In the genomic region with DNA sequence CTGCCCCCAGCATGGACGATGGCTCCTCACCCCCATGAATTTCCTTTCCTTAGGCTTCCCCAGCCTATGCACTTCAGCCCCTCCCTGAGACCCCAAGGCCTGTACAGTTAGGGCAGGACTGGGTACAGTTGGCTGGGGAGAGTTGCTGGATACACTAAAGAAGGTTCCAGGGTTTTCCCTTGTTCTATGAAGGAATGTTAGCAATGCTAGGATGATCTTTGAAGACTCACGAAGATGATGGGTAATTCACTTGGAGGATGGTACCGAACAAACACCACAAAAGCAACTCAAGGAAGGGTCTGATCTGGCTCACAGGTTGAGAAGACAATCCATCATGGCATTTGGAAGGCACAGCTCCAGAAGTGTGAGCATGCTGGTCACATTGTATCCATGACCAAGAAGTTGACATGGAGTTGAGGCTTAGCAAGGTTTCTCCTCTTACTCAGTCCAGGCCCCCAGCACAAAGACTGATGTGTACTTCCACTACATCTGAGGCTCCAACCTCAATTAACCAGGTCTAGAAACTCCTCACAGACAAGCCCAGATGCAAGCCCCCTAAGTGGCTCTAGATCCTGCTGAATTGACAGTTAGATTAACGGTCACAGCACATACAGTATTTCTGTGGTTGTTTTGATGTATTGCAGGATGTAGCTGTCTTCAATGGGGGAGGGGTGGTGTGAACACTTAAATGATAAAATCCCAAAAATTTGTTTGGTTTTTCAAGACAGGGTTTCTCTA, we compare ENCODE assay signal across 19 mouse cellular contexts. TPM values are rescaled to one million over a fixed set of nuclear protein-coding genes. Genes with fewer than 3 reads are reported as not detected.
DNase-seq lines count a peak whose midpoint lies in the region; ATAC-seq and TF ChIP-seq lines count a peak whose summit lies in the region.
"Had no signal": no experiment of that assay in that cellular context is flagged by ENCODE, and none has a peak within 500 bp of the region (broad histone marks: within the 10 kb centered on the region; RNA-seq: fewer than 3 reads in every experiment).

No protein-coding gene starts in this region.

- no peaks in the 10 kb centered on the region for H3K4me1 ChIP-seq in lung, embryonic 16.5 days (replicated peaks; ENCODE audit: control insufficient read depth, insufficient read depth, low read length)
- H3K4me1 ChIP-seq in lung, postnatal 0 days (ENCODE audit: insufficient read depth, low read depth, low read length), result no peaks in the 10 kb centered on the region
- H3K4me1 ChIP-seq: hindbrain, embryonic 13.5 days had no signal

- TF ChIP-seq CTCF in lung, postnatal 0 days (IDR thresholded peaks at IDR 0.05), result no peak

- H3K4me2 ChIP-seq in lung, embryonic 16.5 days (ENCODE audit: low read depth, low read length), result no peak overlapping the region
- no peak overlapping the region for H3K4me2 ChIP-seq in lung, postnatal 0 days (replicated peaks; ENCODE audit: low read depth, low read length)
- H3K4me2 ChIP-seq: heart, embryonic 13.5 days; hindbrain, embryonic 13.5 days; intestine, embryonic 15.5 days; limb, embryonic 13.5 days had no signal

- H3K9ac ChIP-seq in lung, embryonic 16.5 days (ENCODE audit: low read length), result no peak overlapping the region
- H3K9ac ChIP-seq in lung, postnatal 0 days (replicated peaks; ENCODE audit: low read depth), result no peak overlapping the region
- H3K9ac ChIP-seq: forebrain, postnatal 0 days; heart, embryonic 13.5 days; hindbrain, embryonic 13.5 days; intestine, embryonic 15.5 days; limb, embryonic 13.5 days; liver, embryonic 14.5 days had no signal

- DNase-seq in lung, postnatal 0 days (ENCODE audit: low spot score), result no peak
- DNase-seq in thymus, postnatal 0 days (ENCODE audit: low spot score), result peak; percentile 85
- no peak for DNase-seq in lung, postnatal 14 days
- DNase-seq in layer of hippocampus, adult 11-12 months (ENCODE audit: low spot score), result no peak
- no peak for DNase-seq in adrenal gland, postnatal 4 days (ENCODE audit: low spot score in 2 of 2)
- DNase-seq: adrenal gland, postnatal 14 days; cerebellum, adult 11-12 months; cerebellum, postnatal 14 days; embryo, embryonic 11 days; forebrain, postnatal 0 days; kidney, postnatal 36 days had no signal

- TF ChIP-seq EP300 in lung, postnatal 0 days (IDR thresholded peaks at IDR 0.05), result no peak

- no peaks in the 10 kb centered on the region for H3K27me3 ChIP-seq in lung, embryonic 16.5 days (ENCODE audit: control insufficient read depth, insufficient read depth, low read depth, low read length)
- H3K27me3 ChIP-seq in lung, postnatal 0 days (replicated peaks; ENCODE audit: insufficient read depth, low read length), result no peaks in the 10 kb centered on the region
- H3K27me3 ChIP-seq: heart, embryonic 13.5 days; hindbrain, embryonic 13.5 days; intestine, embryonic 15.5 days; limb, embryonic 13.5 days had no signal

- H3K4me3 ChIP-seq in lung, embryonic 16.5 days (ENCODE audit: low read length), result no peak overlapping the region
- no peak overlapping the region for H3K4me3 ChIP-seq in lung, postnatal 0 days (ENCODE audit: low read depth, low read length)
- H3K4me3 ChIP-seq: heart, embryonic 13.5 days; hindbrain, embryonic 13.5 days; intestine, embryonic 15.5 days; limb, embryonic 13.5 days had no signal

- H3K27ac ChIP-seq in lung, embryonic 16.5 days (ENCODE audit: low read length), result no peak overlapping the region
- no peak overlapping the region for H3K27ac ChIP-seq in lung, postnatal 0 days (ENCODE audit: low read length)
- H3K27ac ChIP-seq: hindbrain, embryonic 13.5 days; intestine, embryonic 15.5 days; limb, embryonic 13.5 days; liver, embryonic 14.5 days; stomach, postnatal 0 days had no signal

- peak; percentile 15; the same call in 1 of the 2 replicates for ATAC-seq in lung, embryonic 16.5 days (ENCODE audit: low read depth)
- ATAC-seq in lung, postnatal 0 days, result no peak
- peak; percentile 33; the same call in 1 of the 2 replicates for ATAC-seq in granulocyte monocyte progenitor cell, adult 5-6 weeks (replicated peaks; ENCODE audit: poor library complexity, severe bottlenecking)
- ATAC-seq: forebrain, postnatal 0 days; intestine, embryonic 15.5 days had no signal

- 84% methylated on average over 4 of the region's 4 CpGs for WGBS in lung, embryonic 16.5 days
- 84% methylated on average over 4 of the region's 4 CpGs for WGBS in lung, postnatal 0 days

- no peaks in the 10 kb centered on the region for H3K9me3 ChIP-seq in lung, embryonic 16.5 days (ENCODE audit: control insufficient read depth, low read length)
- no peaks in the 10 kb centered on the region for H3K9me3 ChIP-seq in lung, postnatal 0 days (ENCODE audit: low read length)
- H3K9me3 ChIP-seq: heart, embryonic 13.5 days; hindbrain, embryonic 13.5 days; intestine, embryonic 15.5 days; limb, embryonic 13.5 days had no signal

- H3K36me3 ChIP-seq in lung, embryonic 16.5 days (ENCODE audit: control insufficient read depth, insufficient read depth, low read length), result no peaks in the 10 kb centered on the region
- H3K36me3 ChIP-seq in lung, postnatal 0 days (ENCODE audit: insufficient read depth, low read length), result no peaks in the 10 kb centered on the region
- H3K36me3 ChIP-seq: heart, embryonic 13.5 days; hindbrain, embryonic 13.5 days; intestine, embryonic 15.5 days; limb, embryonic 13.5 days had no signal

RNA-seq across cellular contexts. Expression of a gene that starts 55.8 kb away (rescaled TPM):
- 50.1 and 54.0 TPM in 2 replicates for polyA plus RNA-seq in lung, embryonic 16.5 days (2015; fragmentation: Nextera tagmentation; extraction: Ambion mirVana)
- 2.9 and 3.1 TPM in 2 replicates for polyA plus RNA-seq in lung, postnatal 0 days (2015; fragmentation: Nextera tagmentation; extraction: Ambion mirVana)
- 90.6 and 123 TPM in 2 replicates for total RNA-seq in granulocyte monocyte progenitor cell, adult 5-6 weeks (2014; fragmentation: Nextera tagmentation)
- 76.1 and 84.1 TPM in 2 replicates for total RNA-seq in granulocyte monocyte progenitor cell, adult 5-6 weeks (2017)
- 36.8 and 38.8 TPM in 2 replicates for polyA plus RNA-seq in thymus, postnatal 0 days (2015; fragmentation: Nextera tagmentation; extraction: Ambion mirVana)
- 10 to 100 TPM; 19.8 to 21.7 TPM for total RNA-seq in adrenal gland, postnatal 4 days (2021)

RNA-seq across cellular contexts. Expression of a gene that starts 55.9 kb away (rescaled TPM):
- polyA plus RNA-seq in lung, embryonic 16.5 days (2015; fragmentation: Nextera tagmentation; extraction: Ambion mirVana), result 51.7 and 54.7 TPM in 2 replicates
- 13.9 and 14.3 TPM in 2 replicates for polyA plus RNA-seq in lung, postnatal 0 days (2015; fragmentation: Nextera tagmentation; extraction: Ambion mirVana)
- total RNA-seq in granulocyte monocyte progenitor cell, adult 5-6 weeks (2014; fragmentation: Nextera tagmentation), result 64.6 and 78.4 TPM in 2 replicates
- 55.9 and 62.3 TPM in 2 replicates for total RNA-seq in granulocyte monocyte progenitor cell, adult 5-6 weeks (2017)
- polyA plus RNA-seq in thymus, postnatal 0 days (2015; fragmentation: Nextera tagmentation; extraction: Ambion mirVana), result 43.6 and 45.2 TPM in 2 replicates
- total RNA-seq in adrenal gland, postnatal 4 days (2021), result 10 to 100 TPM; 53.2 to 55.8 TPM
